Comparison of ENCODE assay signal across 8 mouse cellular contexts in the genomic region with DNA sequence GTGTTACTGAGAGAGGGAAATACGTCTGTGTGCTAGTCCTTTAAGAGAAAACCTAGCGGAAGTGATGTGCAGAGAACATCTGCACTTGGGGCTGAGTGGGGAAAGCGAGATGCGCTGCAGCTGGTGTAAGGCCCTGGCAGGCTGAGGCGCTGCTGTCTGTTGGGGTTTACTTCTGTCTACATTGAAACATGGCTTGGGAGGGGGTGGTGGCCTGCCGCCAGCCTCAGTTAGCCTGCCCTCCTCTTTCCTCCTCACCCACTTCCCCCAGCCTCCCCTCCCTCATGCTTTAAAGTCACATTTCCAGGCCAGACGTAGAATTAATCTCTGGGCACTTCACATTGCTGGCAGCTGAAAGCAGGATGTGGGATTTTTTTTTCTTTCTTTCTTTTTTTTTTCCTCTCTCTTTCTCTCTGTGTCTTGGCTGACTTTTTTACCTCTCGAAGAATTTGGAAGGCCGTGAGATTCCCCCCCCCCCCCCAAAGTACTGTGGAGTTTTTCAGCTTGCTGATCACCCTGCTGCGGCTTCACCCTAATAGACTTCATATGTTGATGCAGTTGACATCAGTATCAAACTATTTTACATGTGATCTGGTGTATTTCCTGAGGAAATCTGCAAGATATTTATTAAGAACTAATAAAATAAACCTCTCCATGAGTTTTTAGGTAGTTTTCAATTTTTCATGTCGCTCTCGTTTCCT.
A peak's percentile ranks its signal among the peaks of the same experiment; 100 is the strongest.
DNase-seq lines count a peak whose midpoint lies in the region; ATAC-seq and TF ChIP-seq lines count a peak whose summit lies in the region.

No protein-coding gene starts in this region.

- H3K4me1 ChIP-seq in forebrain, postnatal 0 days (ENCODE audit: insufficient read depth): 0 out of 2 replicates have a peak, but pooled peaks cover 16% of the 10 kb centered on the region
- H3K4me1 ChIP-seq in lung, embryonic 16.5 days (replicated peaks; ENCODE audit: control insufficient read depth, insufficient read depth, low read length): peaks cover 49% of the 10 kb centered on the region

- no peak overlapping the region for H3K4me2 ChIP-seq in forebrain, postnatal 0 days (ENCODE audit: low read depth)
- H3K4me2 ChIP-seq in lung, embryonic 16.5 days (ENCODE audit: low read depth, low read length): peak overlapping the region; percentile 25; the same call in 1 of the 2 replicates

- 0 out of 2 replicates have a peak, but pooled peaks cover 2% of the 10 kb centered on the region for H3K36me3 ChIP-seq in forebrain, postnatal 0 days (ENCODE audit: insufficient read depth)
- H3K36me3 ChIP-seq in lung, embryonic 16.5 days (ENCODE audit: control insufficient read depth, insufficient read depth, low read length): peaks cover 3% of the 10 kb centered on the region; the same call in 1 of the 2 replicates

- WGBS in forebrain, postnatal 0 days: 36% methylated on average over 12 of the region's 12 CpGs
- 19% methylated on average over 12 of the region's 12 CpGs for WGBS in lung, embryonic 16.5 days

- peak overlapping the region; percentile 57 for H3K27ac ChIP-seq in forebrain, postnatal 0 days (ENCODE audit: low read depth, low read length)
- H3K27ac ChIP-seq in lung, embryonic 16.5 days (ENCODE audit: low read length): peak overlapping the region; percentile 90

- intact Hi-C loops in heart, postnatal 14 days (cut with DNase I): no loop called here

- no peak overlapping the region; the same call in 1 of the 2 replicates for H3K9ac ChIP-seq in forebrain, postnatal 0 days
- H3K9ac ChIP-seq in lung, embryonic 16.5 days (ENCODE audit: low read length): no peak overlapping the region

- peak; percentile 53 for DNase-seq in adrenal gland, adult 2 months
- DNase-seq in forebrain, postnatal 0 days: peak; percentile 56
- peak; percentile 80 for DNase-seq in heart, postnatal 14 days
- DNase-seq in kidney, postnatal 25 days: peak; percentile 70 to 84
- DNase-seq in right cerebral cortex, postnatal 14 days: peak; percentile 54
- peak; percentile 42 for DNase-seq in yolk sac, embryonic 10.5 days (ENCODE audit: low spot score)

- no peak overlapping the region for H3K4me3 ChIP-seq in forebrain, postnatal 0 days (ENCODE audit: low read depth, low read length)
- H3K4me3 ChIP-seq in lung, embryonic 16.5 days (ENCODE audit: low read length): no peak overlapping the region

- TF ChIP-seq CTCF in forebrain, postnatal 0 days (IDR thresholded peaks at IDR 0.05; ENCODE audit: low read depth): no peak; the same call in 1 of the 2 replicates

- ATAC-seq in CD4-positive, CD25-positive, alpha-beta regulatory T cell, adult 4 months: peak; percentile 91
- ATAC-seq in forebrain, postnatal 0 days: peak; percentile 78
- ATAC-seq in lung, embryonic 16.5 days (ENCODE audit: low read depth): peak; percentile 95

- H3K9me3 ChIP-seq in forebrain, postnatal 0 days (ENCODE audit: low read length): no peaks in the 10 kb centered on the region
- H3K9me3 ChIP-seq in lung, embryonic 16.5 days (ENCODE audit: control insufficient read depth, low read length): no peaks in the 10 kb centered on the region

- H3K27me3 ChIP-seq in forebrain, postnatal 0 days (ENCODE audit: insufficient read depth, low read length): no peaks in the 10 kb centered on the region
- no peaks in the 10 kb centered on the region for H3K27me3 ChIP-seq in lung, embryonic 16.5 days (ENCODE audit: control insufficient read depth, insufficient read depth, low read depth, low read length)
